Mouse (Mus musculus) olfactory bulb, adult 2 months (tissue): ENCODE measurements around the gene Eif3m.

Source experiments
- CTCF ChIP-seq: fragments of 200-500 bp; IDR thresholded peaks from 2 replicates; pipeline ENCODE4 v1.5.1; 2012; ENCODE audit warnings: low read depth, mild to moderate bottlenecking, low read length, moderate library complexity; ENCODE audit not compliant: insufficient read depth
- POLR2A ChIP-seq: fragments of 200-500 bp; IDR thresholded peaks from 2 replicates; pipeline ENCODE4 v1.6.1; 2012; ENCODE audit warnings: mild to moderate bottlenecking, low read depth, low read length, moderate library complexity; ENCODE audit not compliant: insufficient read depth

GRCm38 (mm10) chr2:105043152-105043551 lies 26.3 kb upstream of the Eif3m start:
- TF ChIP-seq POLR2A, result no peak
- TF ChIP-seq CTCF, result no peak
